Mouse (Mus musculus): Measurements from ENCODE around the gene Gpr39.

The Gpr39 gene

GRCm38 (mm10) chr1:125693541-125693940, 16.7 kb downstream of the Gpr39 start:
- no peak for DNase-seq (ENCODE audit: extremely low read depth, low read depth)

- DNase-seq (ENCODE audit: extremely low read depth, low read depth) = no peak
Measured at GRCm38 (mm10) chr1:125694338-125694737, 17.5 kb downstream of the Gpr39 start.

DNA sequence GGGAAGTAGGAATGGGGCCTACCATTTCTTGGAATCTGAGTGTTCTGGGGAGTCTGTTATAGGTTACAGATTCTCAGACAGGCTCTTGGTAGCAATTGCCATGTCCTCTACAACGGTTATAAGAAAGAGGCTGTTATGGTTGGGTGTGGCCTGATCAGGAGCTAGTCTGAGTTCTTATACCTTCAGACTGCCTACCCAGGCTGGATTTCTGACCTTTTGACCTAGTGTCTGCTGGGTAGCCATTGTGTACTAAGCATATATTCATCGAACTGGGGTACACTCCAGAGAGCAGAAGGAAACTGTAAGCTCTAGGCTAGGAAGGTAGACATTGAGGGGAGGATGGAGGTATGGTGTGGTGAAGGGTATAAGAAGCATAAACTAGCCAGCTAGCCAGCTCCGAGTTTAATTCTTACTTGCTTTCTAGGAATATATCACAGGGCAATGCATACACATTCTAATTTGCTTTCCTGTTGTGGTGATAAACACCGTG, 24.4 kb downstream of the Gpr39 start:
- no peak for DNase-seq (ENCODE audit: extremely low read depth, low read depth)

DNA sequence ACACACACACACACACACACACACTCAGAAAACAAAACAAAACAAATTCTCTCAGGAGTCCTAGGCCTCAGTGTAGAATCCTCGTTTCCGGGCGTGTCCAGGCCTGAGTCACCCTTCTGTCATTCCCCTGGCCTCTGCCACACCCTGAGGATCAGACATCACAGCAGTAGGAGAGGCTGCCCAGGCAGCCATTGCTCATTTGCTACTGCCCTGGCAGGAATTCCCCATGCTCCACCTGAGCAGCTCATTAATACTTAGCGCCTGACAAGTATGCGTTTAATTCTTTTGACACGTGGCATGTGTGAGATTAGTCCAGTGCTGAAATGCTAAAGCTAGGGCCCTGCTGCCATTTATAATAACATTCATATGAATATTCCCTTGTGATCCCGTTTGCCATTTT, 25.0 kb downstream of the Gpr39 start:
- DNase-seq (ENCODE audit: extremely low read depth, low read depth) = no peak

DNA sequence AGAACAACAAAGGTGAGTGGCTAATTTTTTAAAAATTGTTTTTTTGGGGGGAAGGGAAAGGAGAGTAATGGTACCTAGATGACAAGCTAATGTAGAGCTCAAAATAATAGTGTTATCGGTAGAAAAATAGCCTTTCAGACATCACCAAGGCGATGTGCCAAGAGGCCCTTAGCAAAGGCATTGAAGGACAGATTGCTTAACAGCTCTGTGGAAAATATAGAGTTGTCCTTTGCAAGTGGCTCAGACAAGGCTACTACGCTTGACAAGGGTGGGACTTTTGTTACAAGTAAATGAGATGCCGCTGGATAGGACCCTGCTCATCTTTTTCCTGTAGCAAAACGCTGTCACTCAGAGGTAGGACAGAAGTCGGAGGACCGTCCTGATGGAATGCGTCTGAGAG, 25.5 kb downstream of the Gpr39 start:
- no peak for DNase-seq (ENCODE audit: extremely low read depth, low read depth)

GRCm38 (mm10) chr1:125705412-125705811, 28.6 kb downstream of the Gpr39 start:
- no peak for DNase-seq (ENCODE audit: extremely low read depth, low read depth)

GRCm38 (mm10) chr1:125715286-125715685, 38.5 kb downstream of the Gpr39 start:
- no peak for DNase-seq (ENCODE audit: extremely low read depth, low read depth)

GRCm38 (mm10) chr1:125716241-125716640, 39.4 kb downstream of the Gpr39 start:
- no peak for DNase-seq (ENCODE audit: extremely low read depth, low read depth)

- no peak for DNase-seq (ENCODE audit: extremely low read depth, low read depth)
Measured at GRCm38 (mm10) chr1:125717906-125718305, 41.1 kb downstream of the Gpr39 start.

GRCm38 (mm10) chr1:125719127-125719526, 42.3 kb downstream of the Gpr39 start:
- no peak for DNase-seq (ENCODE audit: extremely low read depth, low read depth)

GRCm38 (mm10) chr1:125721104-125721758, 44.4 kb downstream of the Gpr39 start:
- DNase-seq (ENCODE audit: extremely low read depth, low read depth) = no peak

GRCm38 (mm10) chr1:125724304-125724703, 47.5 kb downstream of the Gpr39 start:
- no peak for DNase-seq (ENCODE audit: extremely low read depth, low read depth)

DNA sequence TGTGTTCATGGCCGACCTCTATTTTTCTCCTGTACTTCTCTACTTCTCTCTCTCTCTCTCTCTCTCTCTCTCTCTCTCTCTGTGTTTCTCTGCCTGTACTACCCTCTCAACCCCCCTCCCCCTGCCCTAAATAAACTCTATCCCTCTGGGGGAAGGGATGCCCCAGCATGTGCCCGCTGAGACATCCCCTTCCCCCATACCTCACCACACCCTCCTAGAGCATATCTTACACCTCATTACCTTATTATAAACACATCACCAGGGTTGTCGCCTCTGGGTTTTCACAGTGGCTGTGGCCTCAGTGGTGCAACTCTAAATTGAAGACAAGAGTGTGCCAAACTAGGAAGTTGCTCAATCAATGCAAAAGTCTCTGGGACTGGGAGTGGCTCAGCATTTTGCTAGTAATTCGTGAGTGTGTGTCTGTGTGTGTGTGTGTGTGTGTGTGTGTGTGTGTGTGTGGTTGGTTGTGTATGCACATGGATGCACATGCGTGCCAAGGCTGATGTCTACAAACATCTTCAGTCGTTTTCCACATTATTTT, 52.3 kb downstream of the Gpr39 start:
- DNase-seq (ENCODE audit: extremely low read depth, low read depth) = no peak

DNA sequence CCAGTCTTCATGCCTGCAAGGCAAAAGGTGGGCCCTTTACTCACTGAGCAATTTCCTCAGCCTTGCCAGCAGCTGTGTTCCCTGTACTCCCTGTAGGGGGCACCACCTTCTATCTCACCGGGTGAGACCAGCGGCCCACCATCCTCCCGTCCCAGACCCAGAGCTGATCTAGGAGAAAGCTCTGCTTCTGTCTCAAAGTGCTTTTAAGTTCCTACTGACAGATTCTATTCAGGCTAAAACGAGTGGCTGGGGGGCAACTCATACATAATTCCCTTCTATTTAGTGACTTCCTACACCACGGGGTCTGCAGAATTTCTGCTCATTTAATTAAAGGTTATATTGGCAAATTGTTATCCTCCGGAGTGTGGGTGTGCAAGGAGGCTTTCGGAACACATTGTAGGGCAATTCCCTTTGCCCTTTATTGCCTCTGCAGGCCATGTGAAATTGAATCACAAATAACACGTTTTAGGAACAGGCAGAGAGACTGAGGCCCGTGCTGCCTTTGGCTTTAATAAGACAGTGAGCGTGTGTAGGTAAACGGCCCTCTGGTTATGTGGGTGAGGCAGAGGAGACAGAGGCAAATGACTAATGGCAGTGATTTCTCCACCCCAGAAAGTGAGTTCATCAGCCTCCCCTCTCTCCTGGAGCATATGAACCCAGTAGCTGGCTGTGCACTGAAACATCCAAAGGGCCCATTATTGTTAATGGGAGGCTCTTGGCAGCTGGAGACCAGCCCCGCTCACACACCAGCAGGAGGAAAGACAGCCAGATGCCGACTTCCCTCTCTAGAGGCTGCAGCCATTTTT, 53.1 kb downstream of the Gpr39 start:
- DNase-seq (ENCODE audit: extremely low read depth, low read depth) = no peak

GRCm38 (mm10) chr1:125730537-125730880, 53.7 kb downstream of the Gpr39 start:
- DNase-seq (ENCODE audit: extremely low read depth, low read depth) = no peak

DNA sequence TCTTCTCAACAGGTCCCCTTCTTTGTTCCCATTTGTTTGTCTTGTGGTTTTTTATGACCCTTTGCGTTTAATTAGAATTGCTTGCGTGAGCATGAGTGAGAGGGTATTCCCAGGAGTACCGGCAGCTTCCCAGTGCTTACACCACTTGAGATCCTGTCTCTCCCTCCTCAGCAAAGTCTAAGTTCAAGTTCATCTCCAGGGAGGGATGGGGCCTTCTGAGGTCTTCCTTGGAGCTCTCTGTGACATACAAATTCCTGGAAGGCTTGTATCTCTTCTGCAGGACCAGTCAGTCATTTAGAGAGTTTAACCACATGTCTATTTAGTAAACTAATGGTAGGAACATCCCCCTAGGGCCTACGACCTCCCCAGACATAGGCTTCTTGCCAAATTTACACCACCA, 55.1 kb downstream of the Gpr39 start:
- no peak for DNase-seq (ENCODE audit: extremely low read depth, low read depth)

- no peak for DNase-seq (ENCODE audit: extremely low read depth, low read depth)
Measured at GRCm38 (mm10) chr1:125744766-125745165, 68.0 kb downstream of the Gpr39 start.

DNA sequence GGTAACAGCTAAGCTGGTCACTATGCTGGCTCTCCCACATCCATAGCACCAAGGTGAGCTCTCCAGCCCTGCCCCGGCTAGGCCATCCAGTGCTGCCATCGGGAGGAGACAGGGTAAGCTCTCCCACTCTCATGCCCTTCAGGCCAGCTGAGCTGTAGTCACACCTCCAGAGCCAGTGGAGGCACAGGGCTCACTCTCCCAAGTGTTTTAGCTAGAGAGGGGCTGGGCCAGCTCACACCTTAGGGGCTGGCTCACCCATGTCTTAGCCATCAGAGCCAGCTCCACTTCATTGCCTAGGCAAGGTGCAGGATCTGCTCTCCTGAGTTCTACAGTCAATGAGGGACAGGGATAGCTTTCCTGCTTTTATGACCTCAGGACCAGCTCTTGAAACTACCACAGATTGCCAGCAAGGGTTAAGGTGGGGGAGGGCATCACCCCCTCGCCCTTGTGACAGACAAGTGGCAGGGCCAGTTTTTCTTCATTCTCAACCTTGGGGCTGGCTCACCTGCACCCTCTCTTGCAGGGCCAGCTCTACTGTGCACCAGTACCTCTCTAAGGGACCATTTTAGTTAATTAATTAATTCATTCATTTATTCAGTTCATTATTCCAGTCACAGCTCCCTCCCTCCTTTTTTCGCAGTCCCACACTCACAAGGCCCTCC, 78.7 kb downstream of the Gpr39 start:
- DNase-seq (ENCODE audit: extremely low read depth, low read depth) = no peak

- no peak for DNase-seq (ENCODE audit: extremely low read depth, low read depth)
Measured at GRCm38 (mm10) chr1:125759972-125760695, 83.3 kb downstream of the Gpr39 start.

DNA sequence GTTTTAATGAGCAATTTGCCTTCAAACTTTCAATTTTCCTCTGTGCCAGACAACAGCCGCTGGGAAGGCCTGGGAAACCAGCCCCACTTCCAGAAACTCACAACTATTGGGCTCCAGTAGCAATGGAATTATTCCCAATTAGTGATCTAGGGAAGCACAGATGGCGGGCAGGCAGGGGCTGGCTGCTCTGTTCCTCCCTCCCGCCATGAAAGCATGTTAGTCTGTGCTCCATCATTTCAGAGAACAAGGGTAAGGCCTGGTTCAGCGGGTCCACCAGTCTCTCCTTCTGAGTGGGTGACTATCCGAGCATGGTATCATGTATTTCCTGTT, 83.9 kb downstream of the Gpr39 start:
- DNase-seq (ENCODE audit: extremely low read depth, low read depth) = no peak

- no peak for DNase-seq (ENCODE audit: extremely low read depth, low read depth)
Measured at GRCm38 (mm10) chr1:125762076-125762475, 85.3 kb downstream of the Gpr39 start.

DNA sequence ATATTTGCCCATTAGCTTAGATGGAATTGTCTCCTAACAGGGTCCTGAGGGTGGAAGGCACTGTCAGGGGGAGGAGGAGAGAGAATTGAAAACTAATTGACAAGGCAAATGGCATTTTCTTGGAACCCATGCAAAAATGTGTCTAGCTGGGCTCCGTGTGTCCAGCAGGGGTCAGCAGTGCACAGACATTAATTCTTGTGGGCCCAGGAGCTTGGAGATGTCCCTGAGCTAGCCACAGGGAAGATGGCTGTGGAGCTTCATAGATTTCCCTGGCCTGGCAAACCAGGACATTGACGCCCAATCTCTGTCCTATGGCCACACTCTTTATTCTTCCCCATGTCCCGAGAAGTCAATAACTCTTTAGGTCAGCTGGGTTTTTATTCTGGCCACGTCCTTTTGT, 113.0 kb downstream of the Gpr39 start:
- no peak for DNase-seq (ENCODE audit: extremely low read depth, low read depth)

Measured in MEL-GATA-1-ER (cell line).